In genomic region chr8:121694453-121694852, GRCm38 (mm10) we compare ENCODE assay signal across 8 mouse cellular contexts. TPM values are rescaled to one million over a fixed set of nuclear protein-coding genes. Genes with fewer than 3 reads are reported as not detected.
DNase-seq lines count a peak whose midpoint lies in the region; ATAC-seq and TF ChIP-seq lines count a peak whose summit lies in the region.

No protein-coding gene starts in this region.

- ATAC-seq in cerebellum, adult (ENCODE audit: insufficient number of reproducible peaks, low FRiP score, low TSS enrichment), result 0 out of 2 replicates have a peak, but pooled peaks have one; percentile 37
- no peak for ATAC-seq in forebrain, embryonic 12.5 days (ENCODE audit: low FRiP score)

- H3K27ac ChIP-seq in heart, adult 2 months, result no peak overlapping the region
- no peak overlapping the region for H3K27ac ChIP-seq in forebrain, embryonic 12.5 days

- 55% methylated on average over 4 of the region's 4 CpGs for WGBS in heart, adult 2 months
- WGBS in forebrain, embryonic 12.5 days, result 52% methylated on average over 4 of the region's 4 CpGs

- H3K36me3 ChIP-seq in heart, adult 2 months (ENCODE audit: control insufficient read depth, insufficient read depth, low read length), result no peaks in the 10 kb centered on the region
- no peaks in the 10 kb centered on the region for H3K36me3 ChIP-seq in forebrain, embryonic 12.5 days (replicated peaks)

- no peaks in the 10 kb centered on the region for H3K79me2 ChIP-seq in heart, adult 2 months (replicated peaks; ENCODE audit: control insufficient read depth, insufficient read depth, low read length)

- H3K9me3 ChIP-seq in forebrain, embryonic 12.5 days, result no peaks in the 10 kb centered on the region

- peak; percentile 96 for TF ChIP-seq CTCF in heart, adult 2 months (IDR thresholded peaks at IDR 0.05)

- H3K27me3 ChIP-seq in heart, adult 2 months (ENCODE audit: control insufficient read depth, insufficient read depth, low read length), result no peaks in the 10 kb centered on the region
- H3K27me3 ChIP-seq in forebrain, embryonic 12.5 days, result no peaks in the 10 kb centered on the region

- TF ChIP-seq POLR2A in heart, adult 2 months (IDR thresholded peaks at IDR 0.05; ENCODE audit: insufficient read depth, low read depth, low read length), result no peak

- no peak overlapping the region for H3K9ac ChIP-seq in heart, adult 2 months (ENCODE audit: low read depth, low read length)
- no peak overlapping the region for H3K9ac ChIP-seq in forebrain, embryonic 12.5 days

- no peak overlapping the region for H3K4me3 ChIP-seq in heart, adult 2 months
- H3K4me3 ChIP-seq in forebrain, embryonic 12.5 days (replicated peaks), result no peak overlapping the region

- intact Hi-C loops in heart, adult 2 months (cut with DNase I), result no loop called here

- 0 out of 2 replicates have a peak, but pooled peaks cover 1% of the 10 kb centered on the region for H3K4me1 ChIP-seq in heart, adult 2 months (ENCODE audit: control insufficient read depth, insufficient read depth, low read length)
- peaks cover 18% of the 10 kb centered on the region for H3K4me1 ChIP-seq in forebrain, embryonic 12.5 days

- H3K4me2 ChIP-seq in forebrain, embryonic 12.5 days, result no peak overlapping the region

- no peak for TF ChIP-seq EP300 in heart, adult 2 months (IDR thresholded peaks at IDR 0.05; ENCODE audit: insufficient read depth, low read depth, low read length)

- peak; percentile 27 to 68 for DNase-seq in heart, adult 2 months
- no peak for DNase-seq in heart, adult 9 months (ENCODE audit: low spot score in 2 of 2)
- DNase-seq in right cerebral cortex, adult 2 months (ENCODE audit: low spot score in 2 of 2), result peak; percentile 47 to 51
- no peak for DNase-seq in right cerebral cortex, adult 18-20 months
- DNase-seq in induced T-regulatory cell, adult 2 months (ENCODE audit: low read depth), result peak; percentile 64
- DNase-seq in natural killer cell, adult 2 months (ENCODE audit: low spot score in 2 of 2), result peak; percentile 19 to 44

RNA-seq across cellular contexts. Expression of gene Jph3, which starts 35.0 kb away (rescaled TPM):
- under 1 TPM in 1 of 2 experiments, not detected in 1; 0.11 TPM for total RNA-seq in heart, adult 2 months (2021)
- polyA plus RNA-seq in heart, adult 2 months (2012; rRNA removed), result 0.09 and 0.10 TPM in 2 replicates
- 27.4 and 30.1 TPM in 2 replicates for polyA plus RNA-seq in forebrain, embryonic 12.5 days (2016; fragmentation: Nextera tagmentation; extraction: Ambion mirVana)

RNA-seq across cellular contexts. Expression of gene Zcchc14, which starts 41.8 kb away (rescaled TPM):
- total RNA-seq in heart, adult 2 months (2021), result 10 to 100 TPM; 28.5 to 30.0 TPM
- polyA plus RNA-seq in heart, adult 2 months (2012; rRNA removed), result 17.6 and 22.1 TPM in 2 replicates
- 28.3 and 30.5 TPM in 2 replicates for polyA plus RNA-seq in forebrain, embryonic 12.5 days (2016; fragmentation: Nextera tagmentation; extraction: Ambion mirVana)

Comparison
In these comparisons a context has a peak if more than half of its experiments do, and no peak if none do; other contexts are left out.
1. DNase-seq: peak in heart, adult 2 months (2 of 2), right cerebral cortex, adult 2 months (2 of 2), induced T-regulatory cell, adult 2 months (single experiment) and natural killer cell, adult 2 months (2 of 2); none in heart, adult 9 months (0 of 2) and right cerebral cortex, adult 18-20 months (single experiment).
2. RNA of gene Jph3, which starts 35.0 kb away (polyA plus RNA-seq): 27.4 to 30.1 TPM in forebrain, embryonic 12.5 days; 0.09 to 0.10 TPM in heart, adult 2 months; every median in the first group is over 10 times any median in the second.